Mouse (Mus musculus): Measurements from ENCODE around the gene Olfr522. TPM values are rescaled to one million over a fixed set of nuclear protein-coding genes. Genes with fewer than 3 reads are reported as not detected.
"Not testable (repeated sequence)": the region's sequence is repeated elsewhere in the genome, so short reads cannot be mapped to it uniquely, and the experiment has no call there.

The Olfr522 gene
- polyA plus RNA-seq, 1 experiment: not detected

- no peaks in the 10 kb centered on the region for H3K4me1 ChIP-seq (ENCODE audit: control insufficient read depth, insufficient read depth, insufficient read length, low read length)
- peak within 1 kb of the TSS; percentile 79 for H3K27ac ChIP-seq (replicated peaks; ENCODE audit: low read depth, low read length)
- H3K4me3 ChIP-seq (ENCODE audit: insufficient read depth, low read depth, low read length): peak within 1 kb of the TSS; percentile 94
Observed at GRCm38 (mm10) chr7:140137135-140138020, 27.2 kb downstream of the Olfr522 start, which contains the start of gene Mtg1. TSS of gene Mtg1 (plus strand) at chr7:140137564.

GRCm38 (mm10) chr7:140135106-140135770 lies 29.3 kb downstream of the Olfr522 start:
- Histone ChIP-seq H3K4me3 (ENCODE audit: insufficient read depth, low read depth, low read length) (no peak overlapping the region), H3K4me1 (ENCODE audit: control insufficient read depth, insufficient read depth, insufficient read length, low read length) (no peaks in the 10 kb centered on the region), H3K27ac (replicated peaks; ENCODE audit: low read depth, low read length) (no peak overlapping the region)

GRCm38 (mm10) chr7:140134033-140134432 lies 30.5 kb downstream of the Olfr522 start:
- H3K27ac ChIP-seq (replicated peaks; ENCODE audit: low read depth, low read length); H3K4me1 ChIP-seq (ENCODE audit: control insufficient read depth, insufficient read depth, insufficient read length, low read length); H3K4me3 ChIP-seq (ENCODE audit: insufficient read depth, low read depth, low read length): not testable (repeated sequence)

DNA sequence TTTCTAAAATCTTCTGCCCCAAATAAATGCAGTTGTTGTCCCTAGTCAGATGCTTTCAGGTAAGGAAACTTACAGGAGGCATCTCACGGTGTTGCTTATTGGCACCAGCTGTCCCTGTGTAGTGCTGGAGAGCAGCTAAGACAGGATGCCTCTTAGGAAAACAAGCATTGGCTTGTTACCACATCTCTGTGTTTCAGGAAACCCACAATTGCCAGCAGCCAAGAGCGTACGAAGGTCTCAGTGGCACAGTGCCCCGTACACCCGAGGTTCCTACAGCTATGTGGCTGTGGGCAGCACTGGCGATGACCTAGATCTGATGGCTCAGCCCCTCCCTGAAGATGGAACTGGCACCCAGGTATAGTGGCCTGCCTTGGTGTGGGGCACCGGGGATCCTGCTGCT lies 32.4 kb downstream of the Olfr522 start:
- H3K4me1 ChIP-seq (ENCODE audit: control insufficient read depth, insufficient read depth, insufficient read length, low read length); H3K4me3 ChIP-seq (ENCODE audit: insufficient read depth, low read depth, low read length); H3K27ac ChIP-seq (replicated peaks; ENCODE audit: low read depth, low read length): not testable (repeated sequence)

GRCm38 (mm10) chr7:140127911-140128310 lies 36.7 kb downstream of the Olfr522 start:
- Histone ChIP-seq H3K4me3 (ENCODE audit: insufficient read depth, low read depth, low read length) (no peak overlapping the region), H3K4me1 (ENCODE audit: control insufficient read depth, insufficient read depth, insufficient read length, low read length) (no peaks in the 10 kb centered on the region), H3K27ac (replicated peaks; ENCODE audit: low read depth, low read length) (0 out of 2 replicates have a peak overlapping the region, but pooled peaks have one; percentile 46)

DNA sequence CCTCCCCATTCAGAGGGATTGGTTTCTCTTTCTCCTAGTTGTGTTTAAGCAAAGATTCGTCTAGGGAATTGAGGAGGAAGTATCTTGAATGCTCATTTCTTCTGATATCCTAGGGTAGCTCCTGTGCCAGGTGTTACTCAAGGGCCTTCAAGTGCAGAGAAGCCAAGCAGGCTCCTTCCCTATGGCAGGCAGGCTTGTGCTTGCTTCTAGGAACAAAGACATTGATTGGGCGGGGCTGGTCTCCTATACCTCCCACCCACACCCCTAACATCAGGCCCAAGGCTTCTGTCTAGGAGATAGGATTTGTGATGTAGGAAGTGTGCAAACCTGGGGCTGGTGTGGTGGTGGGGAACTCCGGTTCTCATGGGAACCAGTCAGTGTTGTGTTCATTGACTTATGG lies 37.6 kb downstream of the Olfr522 start:
- no peak overlapping the region for H3K4me3 ChIP-seq (ENCODE audit: insufficient read depth, low read depth, low read length)
- H3K27ac ChIP-seq (replicated peaks; ENCODE audit: low read depth, low read length): no peak overlapping the region
- no peaks in the 10 kb centered on the region for H3K4me1 ChIP-seq (ENCODE audit: control insufficient read depth, insufficient read depth, insufficient read length, low read length)

DNA sequence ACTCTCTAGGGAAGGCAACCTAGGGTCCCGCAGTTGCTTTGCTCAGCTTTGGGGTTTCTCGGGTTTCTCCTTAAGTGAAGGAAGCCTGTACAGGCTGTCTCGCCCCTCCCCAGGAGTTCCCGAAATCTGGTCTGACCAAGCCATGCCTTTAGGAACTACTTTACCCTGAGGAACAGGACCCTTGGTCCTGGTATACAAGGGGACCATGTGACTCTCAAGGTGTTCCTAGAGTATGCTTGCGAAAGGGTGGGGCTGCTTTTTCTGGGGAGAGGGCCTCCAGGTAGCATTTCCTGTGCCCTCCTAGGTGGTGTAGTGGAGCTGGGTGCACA lies 38.6 kb downstream of the Olfr522 start:
- Histone ChIP-seq H3K4me3 (ENCODE audit: insufficient read depth, low read depth, low read length) (peak overlapping the region; percentile 68), H3K27ac (replicated peaks; ENCODE audit: low read depth, low read length) (0 out of 2 replicates have a peak overlapping the region, but pooled peaks have one; percentile 10), H3K4me1 (ENCODE audit: control insufficient read depth, insufficient read depth, insufficient read length, low read length) (no peaks in the 10 kb centered on the region)

GRCm38 (mm10) chr7:140125278-140126021 lies 39.1 kb downstream of the Olfr522 start:
- H3K4me1 ChIP-seq (ENCODE audit: control insufficient read depth, insufficient read depth, insufficient read length, low read length): no peaks in the 10 kb centered on the region
- H3K4me3 ChIP-seq (ENCODE audit: insufficient read depth, low read depth, low read length): peak overlapping the region; percentile 68
- H3K27ac ChIP-seq (replicated peaks; ENCODE audit: low read depth, low read length): 0 out of 2 replicates have a peak overlapping the region, but pooled peaks have one; percentile 10

GRCm38 (mm10) chr7:140124382-140124781 lies 40.2 kb downstream of the Olfr522 start:
- Histone ChIP-seq H3K27ac (replicated peaks; ENCODE audit: low read depth, low read length) (no peak overlapping the region), H3K4me3 (ENCODE audit: insufficient read depth, low read depth, low read length) (no peak overlapping the region), H3K4me1 (ENCODE audit: control insufficient read depth, insufficient read depth, insufficient read length, low read length) (no peaks in the 10 kb centered on the region)

DNA sequence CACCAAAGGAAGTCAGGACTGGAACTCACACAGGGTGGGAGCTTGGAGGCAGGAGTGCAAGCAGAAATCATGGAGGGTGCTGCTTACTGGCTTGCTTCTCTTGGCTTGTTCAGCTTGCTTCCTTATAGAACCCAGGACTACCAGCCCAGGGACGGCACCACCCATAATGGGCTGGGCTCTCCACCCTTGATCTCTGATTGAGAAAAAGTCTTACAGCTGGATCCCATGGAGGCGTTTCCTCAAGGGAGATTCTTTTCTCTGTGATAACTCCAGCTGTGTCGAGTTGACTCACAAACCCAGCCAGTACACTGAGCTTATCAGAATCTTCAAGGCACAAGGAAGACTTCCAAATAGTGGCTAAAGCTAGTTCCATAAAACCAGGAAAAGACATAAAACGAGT lies 41.8 kb downstream of the Olfr522 start:
- H3K4me1 ChIP-seq (ENCODE audit: control insufficient read depth, insufficient read depth, insufficient read length, low read length): no peaks in the 10 kb centered on the region
- no peak overlapping the region for H3K27ac ChIP-seq (replicated peaks; ENCODE audit: low read depth, low read length)
- no peak overlapping the region for H3K4me3 ChIP-seq (ENCODE audit: insufficient read depth, low read depth, low read length)

DNA sequence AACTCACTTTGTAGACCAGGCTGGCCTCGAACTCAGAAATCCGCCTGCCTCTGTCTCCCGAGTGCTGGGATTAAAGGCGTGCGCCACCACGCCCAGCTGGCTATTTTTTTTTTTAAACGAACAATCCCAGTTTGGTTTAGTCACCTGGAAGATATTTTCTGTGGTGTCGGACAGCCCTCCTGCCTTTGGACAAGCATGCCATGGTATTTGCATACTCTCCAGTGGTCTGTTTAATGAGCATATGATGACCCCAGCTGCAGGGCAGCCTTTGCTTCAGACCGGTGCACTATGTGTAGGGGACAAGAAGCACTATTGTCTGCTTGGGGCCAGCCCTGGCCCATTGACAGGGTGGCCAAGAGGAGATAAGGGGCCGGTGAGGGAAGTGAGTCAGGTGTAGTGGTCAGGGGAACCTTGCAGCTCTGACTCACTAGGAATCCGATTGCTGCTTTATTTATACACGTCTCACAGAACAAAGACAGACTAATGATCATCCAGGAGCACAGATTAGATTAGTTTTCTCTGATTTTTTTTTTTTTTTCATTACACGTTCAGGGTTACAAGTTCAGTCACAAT lies 43.1 kb downstream of the Olfr522 start:
- Histone ChIP-seq H3K4me1 (ENCODE audit: control insufficient read depth, insufficient read depth, insufficient read length, low read length) (peaks cover 3% of the 10 kb centered on the region; the same call in 1 of the 2 replicates), H3K27ac (replicated peaks; ENCODE audit: low read depth, low read length) (no peak overlapping the region), H3K4me3 (ENCODE audit: insufficient read depth, low read depth, low read length) (no peak overlapping the region)

DNA sequence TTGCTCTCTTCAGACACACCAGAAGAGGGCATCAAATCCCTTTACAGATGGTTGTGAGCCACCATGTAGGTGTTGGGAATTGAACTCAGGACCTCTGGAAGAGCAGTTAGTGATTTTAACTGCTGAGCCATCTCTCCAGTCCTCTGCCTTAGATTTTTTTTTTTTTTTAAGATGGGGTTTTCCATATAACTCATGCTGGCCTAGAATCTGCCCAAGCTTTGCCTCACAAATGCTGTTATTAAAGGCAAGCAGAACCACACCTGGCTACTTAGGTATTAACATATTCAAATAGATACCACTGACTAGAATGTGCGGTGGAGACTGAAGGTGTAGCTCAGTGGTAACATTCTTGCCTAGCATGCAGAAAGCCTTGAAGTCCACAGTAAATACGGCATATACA lies 44.1 kb downstream of the Olfr522 start:
- H3K4me3 ChIP-seq (ENCODE audit: insufficient read depth, low read depth, low read length): no peak overlapping the region
- no peak overlapping the region for H3K27ac ChIP-seq (replicated peaks; ENCODE audit: low read depth, low read length)
- H3K4me1 ChIP-seq (ENCODE audit: control insufficient read depth, insufficient read depth, insufficient read length, low read length): peaks cover 3% of the 10 kb centered on the region; the same call in 1 of the 2 replicates

DNA sequence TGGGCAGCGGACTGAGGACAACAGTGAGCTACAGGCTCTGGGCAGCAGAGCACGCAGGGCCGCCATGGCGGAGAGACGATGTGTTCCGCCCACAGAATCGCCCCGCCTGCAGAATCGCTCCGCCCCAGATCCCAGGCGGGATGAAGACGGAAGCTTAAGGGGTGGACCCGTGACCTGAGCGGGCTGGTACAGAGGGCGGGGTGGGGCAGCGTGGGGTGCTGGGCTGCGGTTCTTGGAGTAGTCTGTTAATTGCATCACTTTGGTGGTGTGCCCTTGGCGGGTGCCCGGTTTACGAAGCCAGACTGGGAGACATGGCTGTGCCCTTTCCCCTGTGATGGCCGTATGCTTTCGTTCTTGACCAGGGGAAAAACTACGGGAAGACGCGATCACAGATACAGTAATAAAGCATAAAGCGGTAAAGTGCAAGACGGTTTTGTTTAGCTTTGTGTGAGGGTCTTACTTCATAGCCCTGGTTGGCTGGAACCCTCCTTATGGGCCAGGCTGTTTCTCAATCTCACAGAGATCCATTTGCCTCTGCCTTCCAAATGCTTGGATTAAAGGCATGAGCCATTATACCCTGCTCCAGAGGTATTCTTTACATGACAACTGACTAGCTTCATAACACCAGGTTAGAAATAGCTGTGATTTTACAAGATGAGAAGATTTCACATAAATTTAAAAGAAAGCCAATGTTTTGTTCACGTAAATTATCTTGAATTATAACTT lies 48.1 kb downstream of the Olfr522 start, which contains the start of gene Echs1:
Gene Echs1 (minus strand): TSS at position 148 of the 726 bp plus-strand sequence.
- Histone ChIP-seq H3K4me3 (ENCODE audit: insufficient read depth, low read depth, low read length) (peak within 1 kb of the TSS; percentile 87), H3K4me1 (ENCODE audit: control insufficient read depth, insufficient read depth, insufficient read length, low read length) (peaks cover 7% of the 10 kb centered on the region), H3K27ac (replicated peaks; ENCODE audit: low read depth, low read length) (peak within 1 kb of the TSS; percentile 99)

- peak within 1 kb of the TSS; percentile 99 for H3K27ac ChIP-seq (replicated peaks; ENCODE audit: low read depth, low read length)
- H3K4me1 ChIP-seq (ENCODE audit: control insufficient read depth, insufficient read depth, insufficient read length, low read length): peaks cover 7% of the 10 kb centered on the region
- H3K4me3 ChIP-seq (ENCODE audit: insufficient read depth, low read depth, low read length): peak within 1 kb of the TSS; percentile 87
Observed at GRCm38 (mm10) chr7:140115583-140116328, 48.8 kb downstream of the Olfr522 start, which contains the start of gene Paox. TSS of gene Paox (plus strand) at chr7:140115799.
